Mouse (Mus musculus): ENCODE results near the gene Lpar3.

- TF ChIP-seq CTCF (IDR thresholded peaks at IDR 0.05; ENCODE audit: extremely low read depth, insufficient read length, insufficient replicate concordance, low read depth, low read length) = no peak
- TF ChIP-seq POLR2A (IDR thresholded peaks at IDR 0.05; ENCODE audit: low read depth, low read length) = no peak
Observed at GRCm38 (mm10) chr3:146237676-146238075, 16.9 kb downstream of the Lpar3 start.

All from small intestine, adult 2 months (tissue).